Mouse (Mus musculus): ENCODE measurements at regions not wholly inside any gene's neighbourhood (a gene's known extent, or its start where the extent isn't known, plus 50 kb on each side); places are given as distances from the start of the nearest gene placed in this dataset.

- TF ChIP-seq CTCF (IDR thresholded peaks at IDR 0.05; ENCODE audit: control insufficient read depth, insufficient read depth, low read length) (no peak), POLR2A (IDR thresholded peaks at IDR 0.05; ENCODE audit: borderline replicate concordance, control insufficient read depth, low read depth, low read length) (no peak)
These were observed 133.8 kb downstream of the Cyp26a1 start for GRCm38 (mm10) chr19:37831406-37831805.

Measured in bone marrow, adult 2 months (tissue).